In the genomic region with DNA sequence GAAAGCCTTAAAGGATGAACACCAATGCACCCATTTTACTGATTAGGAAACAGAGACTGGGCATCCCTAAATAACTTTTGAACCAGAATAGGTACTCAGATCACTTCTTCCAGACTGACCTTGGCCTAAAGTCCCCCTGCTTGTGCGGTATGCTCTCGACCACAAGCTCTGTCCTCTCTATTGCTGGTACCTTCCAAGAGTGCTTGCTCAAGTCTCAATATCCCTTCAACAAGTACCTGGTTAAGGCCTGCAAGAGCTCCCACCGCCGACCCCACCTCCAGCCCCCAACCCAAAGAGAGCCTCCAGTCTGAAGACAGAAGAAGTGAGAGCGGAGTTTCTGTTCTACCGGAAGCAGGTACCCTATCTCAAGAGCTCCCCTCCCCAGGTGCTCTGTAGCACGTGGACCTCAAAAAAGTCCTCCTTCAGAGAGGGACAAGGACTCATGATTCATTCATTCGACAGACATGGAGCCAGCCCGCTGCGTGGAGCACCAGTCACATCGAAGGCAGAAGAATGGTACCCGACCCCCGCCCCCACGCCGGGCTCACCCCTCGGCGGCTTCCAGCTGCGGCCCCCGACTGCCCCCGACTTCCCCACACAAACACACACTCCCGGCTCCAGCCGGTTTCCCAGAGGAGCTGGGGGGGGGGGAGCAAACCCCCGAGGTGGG, we compare ENCODE assay signal across 9 mouse cellular contexts. TPM values are rescaled to one million over a fixed set of nuclear protein-coding genes. Genes with fewer than 3 reads are reported as not detected.
DNase-seq lines count a peak whose midpoint lies in the region; ATAC-seq and TF ChIP-seq lines count a peak whose summit lies in the region.
"Had no signal": no experiment of that assay in that cellular context is flagged by ENCODE, and none has a peak within 500 bp of the region (broad histone marks: within the 10 kb centered on the region; RNA-seq: fewer than 3 reads in every experiment).

No protein-coding gene starts in this region.

- intact Hi-C loops in gastrocnemius, adult 2 months (cut with DNase I): no loop called here

- peaks cover 36% of the 10 kb centered on the region for H3K4me1 ChIP-seq in midbrain, embryonic 10.5 days

- no peaks in the 10 kb centered on the region for H3K9me3 ChIP-seq in midbrain, embryonic 10.5 days (replicated peaks)

- DNase-seq in gastrocnemius, adult 2 months: peak; percentile 39
- no peak for DNase-seq in gastrocnemius, postnatal 25 days
- peak; percentile 46 for DNase-seq in right cerebral cortex, adult 18-20 months
- DNase-seq in right cerebral cortex, postnatal 36 days (ENCODE audit: low spot score in 2 of 2): no peak
- peak; percentile 37 for DNase-seq in forelimb bud, embryonic 11.5 days (ENCODE audit: low read depth, low spot score)
- no peak for DNase-seq in midbrain, embryonic 10.5 days (ENCODE audit: low spot score)
- DNase-seq in urinary bladder, adult 2 months (ENCODE audit: low spot score): no peak

- 3% methylated on average over 23 of the region's 23 CpGs for WGBS in midbrain, embryonic 10.5 days

- TF ChIP-seq CTCF in gastrocnemius, adult 2 months (IDR thresholded peaks at IDR 0.05): no peak

- H3K4me3 ChIP-seq in gastrocnemius, adult 2 months: peak overlapping the region; percentile 78
- H3K4me3 ChIP-seq in midbrain, embryonic 10.5 days: peak overlapping the region; percentile 77

- peaks cover 49% of the 10 kb centered on the region for H3K27me3 ChIP-seq in midbrain, embryonic 10.5 days (ENCODE audit: low read depth, poor library complexity, severe bottlenecking)

- peak overlapping the region; percentile 93 for H3K27ac ChIP-seq in gastrocnemius, adult 2 months
- H3K27ac ChIP-seq in midbrain, embryonic 10.5 days (replicated peaks): peak overlapping the region; percentile 90

- ATAC-seq in erythroid progenitor cell, adult 5-6 weeks (replicated peaks; ENCODE audit: low FRiP score, poor library complexity, severe bottlenecking): no peak

- peaks cover 25% of the 10 kb centered on the region for H3K36me3 ChIP-seq in midbrain, embryonic 10.5 days

RNA-seq across cellular contexts. Expression of gene Mpp3, which starts 2.1 kb away (rescaled TPM):
- 10 to 100 TPM; 19.4 to 34.7 TPM for total RNA-seq in gastrocnemius, adult 2 months (2021)
- total RNA-seq in gastrocnemius, postnatal 25 days (2021): 10 to 100 TPM; 17.6 to 29.5 TPM
- 13.3 and 16.9 TPM in 2 replicates for polyA plus RNA-seq in midbrain, embryonic 10.5 days (2016; fragmentation: Nextera tagmentation; extraction: Ambion mirVana)
- polyA plus RNA-seq in urinary bladder, adult 2 months (2012; rRNA removed): 1.2 and 1.4 TPM in 2 replicates
- not detected in 2 replicates for total RNA-seq in erythroid progenitor cell, adult 5-6 weeks (2015; ENCODE audit: low replicate concordance)
- not detected in 2 replicates for total RNA-seq in erythroid progenitor cell, adult 5-6 weeks (2017; ENCODE audit: low replicate concordance)

RNA-seq across cellular contexts. Expression of gene Cd300lg, which starts 15.2 kb away (rescaled TPM):
- 10 to 100 TPM; 17.6 to 18.9 TPM for total RNA-seq in gastrocnemius, adult 2 months (2021)
- total RNA-seq in gastrocnemius, postnatal 25 days (2021): 10 to 100 TPM; 13.1 to 16.5 TPM
- 0.20 and 0.25 TPM in 2 replicates for polyA plus RNA-seq in midbrain, embryonic 10.5 days (2016; fragmentation: Nextera tagmentation; extraction: Ambion mirVana)
- 15.3 and 19.8 TPM in 2 replicates for polyA plus RNA-seq in urinary bladder, adult 2 months (2012; rRNA removed)
- total RNA-seq in erythroid progenitor cell, adult 5-6 weeks (2015; ENCODE audit: low replicate concordance): 0.42 and 3.6 TPM in 2 replicates
- 0.23 and 0.64 TPM in 2 replicates for total RNA-seq in erythroid progenitor cell, adult 5-6 weeks (2017; ENCODE audit: low replicate concordance)

RNA-seq across cellular contexts. Expression of gene Dusp3, which starts 39.3 kb away (rescaled TPM):
- total RNA-seq in gastrocnemius, adult 2 months (2021): 100 to 1,000 TPM; 123 to 129 TPM
- 100 to 1,000 TPM; 134 to 137 TPM for total RNA-seq in gastrocnemius, postnatal 25 days (2021)
- 12.2 and 13.1 TPM in 2 replicates for polyA plus RNA-seq in midbrain, embryonic 10.5 days (2016; fragmentation: Nextera tagmentation; extraction: Ambion mirVana)
- 55.8 and 62.7 TPM in 2 replicates for polyA plus RNA-seq in urinary bladder, adult 2 months (2012; rRNA removed)
- total RNA-seq in erythroid progenitor cell, adult 5-6 weeks (2015; ENCODE audit: low replicate concordance): 0.42 and 3.2 TPM in 2 replicates
- total RNA-seq in erythroid progenitor cell, adult 5-6 weeks (2017; ENCODE audit: low replicate concordance): 1.6 and 2.7 TPM in 2 replicates

RNA-seq across cellular contexts. Expression of gene Cfap97d1, which starts 42.0 kb away (rescaled TPM):
- not detected for total RNA-seq in gastrocnemius, adult 2 months (2021)
- not detected for total RNA-seq in gastrocnemius, postnatal 25 days (2021)
- polyA plus RNA-seq in midbrain, embryonic 10.5 days (2016; fragmentation: Nextera tagmentation; extraction: Ambion mirVana): not detected in 2 replicates
- not detected in 2 replicates for polyA plus RNA-seq in urinary bladder, adult 2 months (2012; rRNA removed)
- total RNA-seq in erythroid progenitor cell, adult 5-6 weeks (2015; ENCODE audit: low replicate concordance): not detected in 2 replicates
- total RNA-seq in erythroid progenitor cell, adult 5-6 weeks (2017; ENCODE audit: low replicate concordance): not detected in 2 replicates
- total RNA-seq: left cerebral cortex, adult 18-20 months had no signal

RNA-seq across cellular contexts. Expression of gene Sost, which starts 59.3 kb away (rescaled TPM):
- not detected for total RNA-seq in gastrocnemius, adult 2 months (2021)
- total RNA-seq in gastrocnemius, postnatal 25 days (2021): not detected
- 0.25 and 0.26 TPM in 2 replicates for polyA plus RNA-seq in midbrain, embryonic 10.5 days (2016; fragmentation: Nextera tagmentation; extraction: Ambion mirVana)
- 0.03 TPM in 1 of 2 replicates, not detected in the other for polyA plus RNA-seq in urinary bladder, adult 2 months (2012; rRNA removed)
- not detected in 2 replicates for total RNA-seq in erythroid progenitor cell, adult 5-6 weeks (2015; ENCODE audit: low replicate concordance)
- not detected in 2 replicates for total RNA-seq in erythroid progenitor cell, adult 5-6 weeks (2017; ENCODE audit: low replicate concordance)
- total RNA-seq: left cerebral cortex, adult 18-20 months had no signal

Comparison
In these comparisons a context has a peak if more than half of its experiments do, and no peak if none do; other contexts are left out.
1. DNase-seq: peak in gastrocnemius, adult 2 months (single experiment), right cerebral cortex, adult 18-20 months (single experiment) and forelimb bud, embryonic 11.5 days (single experiment); none in gastrocnemius, postnatal 25 days (single experiment), right cerebral cortex, postnatal 36 days (0 of 2), midbrain, embryonic 10.5 days (single experiment) and urinary bladder, adult 2 months (single experiment).
2. RNA of gene Mpp3, which starts 2.1 kb away (total RNA-seq): 19.4 to 34.7 TPM in gastrocnemius, adult 2 months and 17.6 to 29.5 TPM in gastrocnemius, postnatal 25 days; not detected in erythroid progenitor cell, adult 5-6 weeks; every median in the first group is over 10 times any median in the second.
3. RNA of gene Dusp3, which starts 39.3 kb away (total RNA-seq): 134 to 137 TPM in gastrocnemius, postnatal 25 days and 123 to 129 TPM in gastrocnemius, adult 2 months; 0.42 to 3.2 TPM in erythroid progenitor cell, adult 5-6 weeks; every median in the first group is over 10 times any median in the second.